Mouse (Mus musculus) ES-Bruce4 (cell line): Measurements from ENCODE around the gene Mul1. TPM values are rescaled to one million over a fixed set of nuclear protein-coding genes. Genes with fewer than 3 reads are reported as not detected.
A peak's percentile ranks its signal among the peaks of the same experiment; 100 is the strongest.

Experiments
- H3K27ac ChIP-seq: 2 replicates; pipeline ENCODE4 v1.5.1; 2012; ENCODE audit warnings: low read length, inconsistent platforms; ENCODE audit not compliant: insufficient read depth
- H3K27me3 ChIP-seq: 2 replicates; pipeline ENCODE4 v1.6.1; 2012; ENCODE audit warnings: mild to moderate bottlenecking, low read length, inconsistent platforms; ENCODE audit not compliant: control insufficient read depth, poor library complexity, insufficient read depth, severe bottlenecking
- H3K36me3 ChIP-seq: 2 replicates; pipeline ENCODE4 v1.6.1; 2012; ENCODE audit warnings: inconsistent platforms, mild to moderate bottlenecking, low read length, moderate library complexity; ENCODE audit not compliant: control insufficient read depth, poor library complexity, insufficient read depth, severe bottlenecking
- H3K4me1 ChIP-seq: one replicate; pipeline ENCODE4 v1.8.1; 2011; ENCODE audit warnings: low read length; ENCODE audit not compliant: control insufficient read depth, insufficient read depth
- H3K4me3 ChIP-seq: 2 replicates; pipeline ENCODE4 v1.5.1; 2011; ENCODE audit warnings: low read depth, mild to moderate bottlenecking, low read length
- H3K9ac ChIP-seq: 2 replicates; pipeline ENCODE4 v1.6.1; 2012; ENCODE audit warnings: low read depth, mild to moderate bottlenecking, inconsistent platforms; ENCODE audit not compliant: poor library complexity, severe bottlenecking
- H3K9me3 ChIP-seq: replicated peaks from 2 replicates; pipeline ENCODE4 v1.6.1; 2012; ENCODE audit warnings: mild to moderate bottlenecking, low read length, inconsistent platforms; ENCODE audit not compliant: control insufficient read depth, poor library complexity, insufficient read depth, severe bottlenecking
- CTCF ChIP-seq: IDR thresholded peaks from one replicate; pipeline ENCODE4 v1.8.1; 2011; ENCODE audit warnings: low read depth, low read length
- EP300 ChIP-seq: IDR thresholded peaks from 2 replicates; pipeline ENCODE4 v1.6.1; 2011; ENCODE audit warnings: low read depth, low read length; ENCODE audit not compliant: insufficient read depth
- POLR2A ChIP-seq: IDR thresholded peaks from one replicate; pipeline ENCODE4 v1.8.1; 2011; ENCODE audit warnings: low read length; ENCODE audit not compliant: insufficient read depth
- polyA plus RNA-seq: library from polyadenylated mRNA; stranded (reverse); fragments of >200 nt; gene quantifications from 2 replicates; pipeline ENCODE4 v1.2.4, GENCODE M21; 2011; ENCODE audit warnings: low read depth; ENCODE audit not compliant: missing spikeins, insufficient read depth, insufficient read length

Gene Mul1
- polyA plus RNA-seq, 1 experiment: 17.2 TPM

- Histone ChIP-seq H3K27me3 (no peaks in the 10 kb centered on the region), H3K9ac (no peak overlapping the region), H3K4me1 (peaks cover 10% of the 10 kb centered on the region), H3K27ac (peak overlapping the region; percentile 21), H3K4me3 (no peak overlapping the region), H3K36me3 (no peaks in the 10 kb centered on the region), H3K9me3 (no peaks in the 10 kb centered on the region)
- TF ChIP-seq CTCF (no peak), EP300 (0 out of 2 replicates have a peak, but pooled peaks have one; percentile 65)
Measured at GRCm38 (mm10) chr4:138462971-138463831, 28.7 kb downstream of the Mul1 start.

GRCm38 (mm10) chr4:138463832-138464487, 29.5 kb downstream of the Mul1 start:
- no peak overlapping the region for H3K9ac ChIP-seq
- H3K36me3 ChIP-seq: no peaks in the 10 kb centered on the region
- peaks cover 6% of the 10 kb centered on the region for H3K4me1 ChIP-seq
- TF ChIP-seq CTCF: no peak
- peak; percentile 68 for TF ChIP-seq EP300
- H3K9me3 ChIP-seq: no peaks in the 10 kb centered on the region
- H3K27me3 ChIP-seq: no peaks in the 10 kb centered on the region
- no peak overlapping the region for H3K4me3 ChIP-seq
- H3K27ac ChIP-seq: peak overlapping the region; percentile 52

GRCm38 (mm10) chr4:138464667-138465353, 30.3 kb downstream of the Mul1 start:
- Histone ChIP-seq H3K27me3 (no peaks in the 10 kb centered on the region), H3K4me3 (peak overlapping the region; percentile 30), H3K9me3 (no peaks in the 10 kb centered on the region), H3K27ac (peak overlapping the region; percentile 47; the same call in 1 of the 2 replicates), H3K9ac (0 out of 2 replicates have a peak overlapping the region, but pooled peaks have one; percentile 18), H3K4me1 (peaks cover 6% of the 10 kb centered on the region), H3K36me3 (no peaks in the 10 kb centered on the region)
- peak; percentile 55; the same call in 1 of the 2 replicates for TF ChIP-seq EP300
- TF ChIP-seq CTCF: no peak
- TF ChIP-seq POLR2A: no peak

GRCm38 (mm10) chr4:138465446-138465845, 31.0 kb downstream of the Mul1 start:
- TF ChIP-seq POLR2A (no peak), CTCF (no peak), EP300 (no peak)

GRCm38 (mm10) chr4:138466690-138467089, 32.2 kb downstream of the Mul1 start:
- no peak for TF ChIP-seq POLR2A
- TF ChIP-seq CTCF: no peak
- no peak for TF ChIP-seq EP300

More at GRCm38 (mm10) chr4:138465446-138465845, 31.0 kb downstream of the Mul1 start:
- H3K9me3 ChIP-seq: no peaks in the 10 kb centered on the region
- no peaks in the 10 kb centered on the region for H3K27me3 ChIP-seq
- no peak overlapping the region for H3K27ac ChIP-seq
- no peak overlapping the region for H3K4me3 ChIP-seq
- peaks cover 6% of the 10 kb centered on the region for H3K4me1 ChIP-seq
- H3K36me3 ChIP-seq: no peaks in the 10 kb centered on the region
- H3K9ac ChIP-seq: no peak overlapping the region

More at GRCm38 (mm10) chr4:138466690-138467089, 32.2 kb downstream of the Mul1 start:
- H3K36me3 ChIP-seq: no peaks in the 10 kb centered on the region
- no peak overlapping the region for H3K4me3 ChIP-seq
- H3K4me1 ChIP-seq: peaks cover 6% of the 10 kb centered on the region
- H3K27me3 ChIP-seq: no peaks in the 10 kb centered on the region
- no peaks in the 10 kb centered on the region for H3K9me3 ChIP-seq
- no peak overlapping the region for H3K27ac ChIP-seq
- no peak overlapping the region for H3K9ac ChIP-seq
